Mouse (Mus musculus): ENCODE results near the gene Astn2.

DNA sequence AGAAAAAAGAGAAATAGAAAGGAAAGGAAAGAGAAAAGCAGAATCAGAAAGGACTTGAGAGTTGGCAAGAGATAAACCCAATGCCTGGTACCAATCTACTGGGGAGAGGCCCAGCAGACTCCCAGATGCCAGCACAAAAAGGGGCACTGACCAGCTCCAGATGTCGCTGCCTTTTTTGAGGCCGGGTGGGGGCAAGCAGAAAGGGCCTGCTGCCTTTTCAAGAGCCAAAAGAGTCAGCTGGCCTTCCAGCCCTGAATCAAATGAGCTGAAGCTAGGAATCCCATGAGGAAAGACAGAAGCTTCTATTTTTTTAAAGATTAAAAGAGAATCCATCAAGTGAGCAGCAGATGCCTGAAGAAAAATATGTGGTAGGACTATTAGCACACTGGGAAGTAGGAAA lies 873.5 kb downstream of the Astn2 start:
- TF ChIP-seq CTCF (IDR thresholded peaks at IDR 0.05; ENCODE audit: control insufficient read depth, insufficient read depth, low read length) (no peak), POLR2A (IDR thresholded peaks at IDR 0.05; ENCODE audit: borderline replicate concordance, control insufficient read depth, low read depth, low read length) (no peak)

All from bone marrow, adult 2 months (tissue).